ENCODE assay signal across 8 mouse cellular contexts in the genomic region with DNA sequence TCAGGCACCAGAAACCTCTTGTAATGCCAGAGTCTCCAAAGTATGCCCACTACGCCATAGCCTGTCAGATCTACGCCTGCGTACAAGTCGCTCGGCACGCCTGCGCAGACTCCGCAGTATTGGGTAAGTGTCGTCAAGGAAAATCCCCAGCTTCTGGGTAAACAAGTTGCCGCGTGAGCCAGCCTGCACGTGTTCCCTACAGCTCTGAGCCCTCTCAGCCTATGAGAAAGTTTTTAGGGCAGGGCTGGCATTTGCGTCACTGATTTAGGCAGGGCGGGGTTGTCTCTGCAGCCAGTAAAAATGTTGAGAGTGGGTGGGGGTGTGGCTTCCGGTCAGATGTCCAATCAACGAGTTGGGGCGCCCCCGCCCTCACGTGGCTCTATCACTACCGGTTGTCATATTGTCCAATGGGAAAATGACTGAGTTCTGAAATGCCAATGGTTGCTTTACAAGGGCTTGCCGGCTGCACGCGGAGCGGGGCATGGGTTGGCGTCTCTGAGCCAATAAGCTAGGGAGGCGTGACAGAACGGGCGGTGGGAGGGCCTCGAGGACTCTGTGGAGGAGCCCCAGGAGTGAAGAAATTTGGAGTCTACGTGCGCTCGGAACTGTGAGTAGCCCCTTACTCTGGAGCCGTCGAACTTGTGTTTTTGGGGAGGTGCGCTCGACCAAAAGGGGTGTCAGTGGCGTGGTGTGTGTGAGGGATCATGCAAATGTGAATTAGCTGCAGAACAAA. TPM values are rescaled to one million over a fixed set of nuclear protein-coding genes. Genes with fewer than 3 reads are reported as not detected.
DNase-seq lines count a peak whose midpoint lies in the region; ATAC-seq and TF ChIP-seq lines count a peak whose summit lies in the region.

A gene (plus strand): TSS at position 521 of the 733 bp plus-strand sequence.

- peak; percentile 99 to 100 for DNase-seq in heart, postnatal 10 days
- DNase-seq in layer of hippocampus, adult 11-12 months (ENCODE audit: low spot score), result peak; percentile 100
- peak; percentile 100 for DNase-seq in lung, adult 18-20 months
- peak; percentile 99 for DNase-seq in testis, postnatal 14 days (ENCODE audit: low spot score)

- intact Hi-C loops in heart, postnatal 10 days (cut with DNase I), result loop anchor here (10.0 kb wide), 1 partner anchor 320 kb away; a partner anchor contains a TSS

- whole genome bisulfite sequencing in forebrain, embryonic 13.5 days, result under 1% methylated on average over 37 of the region's 37 CpGs
- under 1% methylated on average over 37 of the region's 37 CpGs for WGBS in neural tube, embryonic 15.5 days

- H3K36me3 ChIP-seq in ES-Bruce4 (ENCODE audit: control insufficient read depth, insufficient read depth, low read length, poor library complexity, severe bottlenecking), result peaks cover 12% of the 10 kb centered on the region
- peaks cover 22% of the 10 kb centered on the region for H3K36me3 ChIP-seq in forebrain, embryonic 13.5 days (ENCODE audit: poor library complexity, severe bottlenecking)
- H3K36me3 ChIP-seq in neural tube, embryonic 15.5 days, result peaks cover 26% of the 10 kb centered on the region

- TF ChIP-seq POLR2A in ES-Bruce4 (IDR thresholded peaks at IDR 0.05; ENCODE audit: insufficient read depth, low read length), result no peak

- H3K9ac ChIP-seq in ES-Bruce4 (ENCODE audit: low read depth, poor library complexity, severe bottlenecking), result peak within 1 kb of the TSS; percentile 57
- H3K9ac ChIP-seq in forebrain, embryonic 13.5 days, result peak within 1 kb of the TSS; percentile 53
- peak within 1 kb of the TSS; percentile 46 for H3K9ac ChIP-seq in neural tube, embryonic 15.5 days (replicated peaks)

- no peaks in the 10 kb centered on the region for H3K4me1 ChIP-seq in ES-Bruce4 (ENCODE audit: control insufficient read depth, insufficient read depth, low read length)
- H3K4me1 ChIP-seq in forebrain, embryonic 13.5 days, result peaks cover 64% of the 10 kb centered on the region
- peaks cover 79% of the 10 kb centered on the region for H3K4me1 ChIP-seq in neural tube, embryonic 15.5 days

- H3K4me2 ChIP-seq in forebrain, embryonic 13.5 days, result peak within 1 kb of the TSS; percentile 93
- peak within 1 kb of the TSS; percentile 95 for H3K4me2 ChIP-seq in neural tube, embryonic 15.5 days

- H3K27me3 ChIP-seq in ES-Bruce4 (ENCODE audit: control insufficient read depth, insufficient read depth, low read length, poor library complexity, severe bottlenecking), result no peaks in the 10 kb centered on the region
- H3K27me3 ChIP-seq in forebrain, embryonic 13.5 days, result no peaks in the 10 kb centered on the region
- H3K27me3 ChIP-seq in neural tube, embryonic 15.5 days (replicated peaks), result no peaks in the 10 kb centered on the region

- ATAC-seq in cerebellum, adult (ENCODE audit: insufficient number of reproducible peaks, low FRiP score, low TSS enrichment), result peak; percentile 73
- peak; percentile 95 for ATAC-seq in forebrain, embryonic 13.5 days
- peak; percentile 94 for ATAC-seq in neural tube, embryonic 15.5 days (ENCODE audit: low FRiP score)

- no peak within 1 kb of the TSS; the same call in 1 of the 2 replicates for H3K27ac ChIP-seq in ES-Bruce4 (ENCODE audit: insufficient read depth, low read length)
- peak within 1 kb of the TSS; percentile 75 for H3K27ac ChIP-seq in forebrain, embryonic 13.5 days
- H3K27ac ChIP-seq in neural tube, embryonic 15.5 days (replicated peaks), result peak within 1 kb of the TSS; percentile 91

- peak within 1 kb of the TSS; percentile 96 for H3K4me3 ChIP-seq in ES-Bruce4 (ENCODE audit: low read depth, low read length)
- H3K4me3 ChIP-seq in forebrain, embryonic 13.5 days, result peak within 1 kb of the TSS; percentile 43
- peak within 1 kb of the TSS; percentile 50 for H3K4me3 ChIP-seq in neural tube, embryonic 15.5 days (replicated peaks)

- H3K9me3 ChIP-seq in ES-Bruce4 (replicated peaks; ENCODE audit: control insufficient read depth, insufficient read depth, low read length, poor library complexity, severe bottlenecking), result no peaks in the 10 kb centered on the region
- H3K9me3 ChIP-seq in forebrain, embryonic 13.5 days (replicated peaks), result no peaks in the 10 kb centered on the region
- no peaks in the 10 kb centered on the region for H3K9me3 ChIP-seq in neural tube, embryonic 15.5 days (replicated peaks)

- peak; percentile 50; the same call in 1 of the 2 replicates for TF ChIP-seq EP300 in ES-Bruce4 (IDR thresholded peaks at IDR 0.05; ENCODE audit: insufficient read depth, low read depth, low read length)

- no peak for TF ChIP-seq CTCF in ES-Bruce4 (IDR thresholded peaks at IDR 0.05; ENCODE audit: low read depth, low read length)

RNA-seq across cellular contexts. Expression of the gene that starts here (rescaled TPM):
- polyA plus RNA-seq in ES-Bruce4 (2011; ENCODE audit: insufficient read depth, insufficient read length, low read depth, missing spikeins), result 25.0 and 29.3 TPM in 2 replicates
- polyA plus RNA-seq in forebrain, embryonic 13.5 days (2015; fragmentation: Nextera tagmentation; extraction: Ambion mirVana), result 6.0 and 6.4 TPM in 2 replicates
- 100 to 1,000 TPM in 1 of 2 experiments, 10 to 100 TPM in 1; 61.4 to 101 TPM for total RNA-seq in heart, postnatal 10 days (2021)
- polyA plus RNA-seq in neural tube, embryonic 15.5 days (2015; fragmentation: Nextera tagmentation; extraction: Ambion mirVana), result 10.0 and 11.9 TPM in 2 replicates

Comparison
In these comparisons a context has a peak if more than half of its experiments do, and no peak if none do; other contexts are left out.
1. H3K4me3 ChIP-seq: peak in every context shown above with its lines; median percentile 96 in ES-Bruce4; 50 in neural tube, embryonic 15.5 days; 43 in forebrain, embryonic 13.5 days.